Mouse (Mus musculus) mesoderm, embryonic 11.5 days (tissue): ENCODE measurements around the gene Pitx2.

Source experiments
- DNase-seq: peaks from one replicate; pipeline ENCODE4 v3.0.0-alpha.2; 2012; ENCODE audit warnings: low read depth, low spot score

The Pitx2 gene

DNA sequence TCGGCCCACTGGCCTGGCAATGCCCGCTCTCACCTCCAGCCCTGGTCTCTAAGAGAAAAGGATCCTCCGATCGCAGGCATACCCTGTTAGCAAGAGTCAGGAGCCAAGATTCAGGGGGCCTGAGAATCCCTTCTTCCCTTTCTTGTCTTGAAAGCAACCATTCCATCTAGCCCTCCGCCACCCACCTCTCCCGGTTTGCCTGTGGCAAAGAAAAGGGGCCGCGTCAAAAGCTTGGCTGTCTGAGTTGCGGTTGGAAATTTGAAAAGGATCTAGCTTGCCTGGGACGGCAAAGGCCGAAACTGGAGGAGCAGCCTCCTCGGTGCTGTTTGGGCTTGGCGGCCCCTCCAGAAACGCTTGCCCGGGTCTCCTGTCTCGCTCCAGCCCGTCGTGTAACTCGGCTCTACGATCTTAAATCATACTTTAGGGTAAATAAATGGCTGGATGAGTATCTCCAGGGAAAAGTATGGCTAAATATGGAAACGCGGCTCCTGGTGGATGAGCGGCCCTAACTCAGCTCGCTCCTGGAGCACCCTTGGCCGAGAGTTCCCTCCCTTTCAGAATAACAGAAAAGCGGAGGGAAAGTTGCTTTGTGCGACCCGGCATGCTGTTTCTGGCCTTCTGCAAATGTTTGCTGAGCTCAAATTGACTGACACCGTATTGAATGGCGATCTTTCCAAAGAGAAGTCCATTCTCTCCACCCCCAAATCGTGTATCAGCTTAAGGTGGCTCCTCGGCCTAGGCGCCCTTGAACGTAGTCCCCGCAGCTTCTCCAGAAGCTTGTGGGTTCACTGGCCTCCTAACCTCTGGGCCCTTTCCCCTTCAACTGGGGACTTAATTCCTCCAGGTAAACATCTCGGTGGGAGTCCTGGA, 3.4 kb downstream of the Pitx2 start:
- DNase-seq, result no peak

DNA sequence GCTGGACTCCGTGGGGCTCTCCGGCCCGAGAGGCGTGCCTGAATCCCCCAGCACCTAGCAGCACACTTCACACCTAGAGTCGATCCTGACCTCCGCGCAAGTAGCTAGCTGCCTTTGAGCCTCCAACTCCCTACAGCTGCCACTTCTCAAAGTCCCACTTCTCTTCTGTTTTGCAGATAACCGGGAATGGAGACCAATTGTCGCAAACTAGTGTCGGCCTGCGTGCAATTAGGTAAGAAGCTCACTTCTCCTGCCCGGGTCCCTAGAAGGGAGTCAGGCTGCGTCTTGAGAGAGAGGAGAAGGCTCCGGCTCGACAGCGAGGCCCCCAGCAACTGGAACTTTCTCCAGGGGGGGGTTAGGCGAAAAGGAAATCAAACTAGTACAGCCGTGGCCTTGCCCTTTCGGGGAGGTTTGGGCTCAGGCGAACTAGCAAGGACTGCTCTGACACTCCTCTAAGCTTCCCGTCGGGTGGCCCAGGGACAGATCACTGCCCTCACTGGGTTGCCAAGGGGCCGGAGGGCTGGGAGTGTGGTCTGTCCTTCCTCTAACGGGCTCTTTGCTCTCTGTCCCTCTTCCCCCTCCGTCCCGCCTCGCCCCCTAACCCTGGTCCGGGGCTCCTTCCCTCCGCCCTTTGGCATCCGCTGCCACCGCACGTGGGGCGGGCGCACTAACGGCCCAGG, 4.2 kb downstream of the Pitx2 start:
- no peak for DNase-seq

DNA sequence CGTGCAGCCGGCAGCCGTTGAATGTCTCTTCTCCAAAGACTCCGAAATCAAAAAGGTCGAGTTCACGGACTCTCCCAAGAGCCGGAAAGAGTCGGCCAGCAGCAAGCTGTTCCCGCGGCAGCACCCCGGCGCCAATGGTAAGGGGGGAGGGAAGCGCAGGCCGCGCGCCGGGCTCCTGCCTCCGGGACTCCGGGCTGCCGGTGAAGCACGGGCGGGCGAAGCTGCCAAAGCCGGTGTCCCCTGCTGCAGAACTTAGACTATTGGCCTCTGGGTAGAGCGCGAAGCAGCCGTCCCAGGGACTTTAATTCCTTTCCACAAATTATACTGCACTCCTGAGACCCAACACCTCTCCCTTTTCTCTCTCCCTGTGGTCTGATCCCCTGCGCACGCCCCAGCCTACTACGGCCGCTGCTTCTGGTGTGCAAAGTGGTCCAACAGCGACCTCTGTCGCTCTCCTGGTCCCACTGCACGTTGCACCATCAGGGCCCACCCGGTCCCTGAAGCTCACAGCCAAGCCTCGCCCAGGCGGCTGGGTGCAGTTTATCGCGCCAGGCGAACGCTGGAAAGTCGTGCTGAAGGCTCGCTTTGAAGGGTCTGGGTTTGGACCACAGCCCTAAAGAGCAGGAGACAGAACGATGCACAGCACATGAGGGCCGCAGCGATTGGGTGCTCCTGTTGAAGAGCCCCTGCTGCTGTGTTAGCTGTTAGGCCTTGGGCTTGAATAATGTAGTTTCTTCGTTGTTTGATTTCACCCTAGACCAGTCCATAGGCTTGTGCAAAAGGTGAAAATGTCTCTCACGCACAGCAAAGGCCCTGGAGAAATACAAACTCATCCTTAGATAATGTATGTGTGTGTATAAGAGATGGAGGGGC, 5.0 kb downstream of the Pitx2 start:
- peak; percentile 96 for DNase-seq

DNA sequence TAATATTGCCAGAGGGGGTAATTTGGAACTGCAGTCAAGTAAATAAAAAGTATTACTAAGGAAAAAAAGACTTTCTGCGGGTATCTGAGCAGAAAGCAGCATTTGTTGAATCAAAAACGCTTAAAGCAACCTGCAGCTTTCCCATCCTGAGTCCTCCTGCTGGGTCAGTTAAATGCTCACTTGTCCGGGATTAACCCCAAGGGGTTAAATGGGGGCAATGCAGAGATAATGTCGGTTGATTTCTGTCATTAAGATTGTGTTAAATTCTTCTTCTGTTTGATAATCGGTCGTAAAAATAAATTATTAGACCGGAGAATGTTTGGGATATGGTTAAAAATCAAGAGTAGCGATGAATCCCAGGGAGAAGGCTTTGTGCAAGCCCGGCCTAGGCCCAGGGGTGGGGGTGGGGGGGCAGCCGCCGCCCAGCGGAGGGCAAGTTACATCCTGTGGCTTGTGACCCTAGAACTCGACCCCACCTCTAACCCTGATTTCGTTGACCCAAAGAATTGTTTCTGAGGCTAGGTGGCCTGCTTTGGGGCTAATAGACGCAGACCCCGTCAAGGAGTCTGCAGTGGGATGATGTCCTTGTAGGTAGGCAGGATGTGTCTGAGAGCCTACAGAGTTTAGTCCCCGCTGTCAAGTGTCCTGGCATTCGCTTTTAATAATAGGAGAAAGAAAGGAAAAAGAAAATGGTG, 6.0 kb downstream of the Pitx2 start:
- no peak for DNase-seq

DNA sequence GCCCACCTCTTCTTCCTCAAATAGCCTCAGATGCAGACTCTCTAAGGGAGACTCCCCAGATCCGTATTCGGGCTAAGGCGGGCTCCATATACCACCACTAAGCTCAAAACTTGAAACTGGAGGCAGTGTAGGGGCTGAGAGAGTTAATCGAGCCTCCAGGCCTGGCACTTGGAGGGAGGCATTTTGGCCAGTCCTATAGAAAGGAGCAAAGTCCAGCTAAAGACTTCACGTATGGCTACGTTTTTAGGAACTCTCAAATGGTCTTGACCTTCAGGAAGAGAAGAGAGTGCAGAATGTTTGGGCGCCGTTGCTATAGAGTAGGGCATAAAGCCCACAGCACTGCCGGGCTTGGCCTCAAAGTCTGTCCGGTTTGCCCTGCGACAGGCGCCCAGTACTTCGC, 7.1 kb downstream of the Pitx2 start:
- DNase-seq, result no peak

DNA sequence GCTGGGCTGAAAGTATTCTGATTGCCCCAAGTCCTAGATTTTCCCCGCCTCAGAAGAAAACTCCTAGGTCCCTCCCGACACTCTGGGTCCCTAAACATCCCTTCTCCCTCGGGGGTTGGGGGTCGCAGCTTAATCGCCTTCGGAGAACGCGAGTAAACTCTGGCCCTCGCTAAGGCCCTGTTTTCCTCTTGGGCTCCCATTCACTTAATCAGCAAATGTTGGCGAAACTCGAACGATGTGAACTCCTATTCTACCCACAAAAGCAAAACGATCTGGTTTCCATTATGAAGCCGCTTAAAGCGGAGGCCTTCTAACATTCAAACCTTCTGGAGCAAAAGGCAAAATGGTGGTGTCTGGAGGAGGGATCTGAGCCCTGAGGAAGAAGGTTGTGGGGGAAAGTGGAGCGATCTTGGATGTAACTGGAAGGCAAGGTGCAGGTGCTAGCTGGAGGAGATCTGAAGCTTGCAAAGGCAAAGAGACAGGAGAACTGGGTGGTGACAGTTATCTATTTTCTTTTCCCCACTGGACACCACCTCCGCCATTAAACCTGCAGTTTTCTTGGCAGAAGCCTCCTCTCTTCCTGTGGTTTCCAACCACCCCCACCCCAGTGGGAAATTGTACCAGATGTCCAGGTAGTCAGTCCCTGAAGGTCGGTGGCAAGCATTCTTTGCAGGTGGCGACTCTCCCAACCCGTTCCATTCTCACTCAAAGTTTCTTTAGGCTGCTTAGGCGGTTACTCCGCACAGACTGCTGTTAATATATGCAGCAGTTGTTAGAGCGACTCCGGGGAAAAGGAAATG, 7.8 kb downstream of the Pitx2 start:
- no peak for DNase-seq

DNA sequence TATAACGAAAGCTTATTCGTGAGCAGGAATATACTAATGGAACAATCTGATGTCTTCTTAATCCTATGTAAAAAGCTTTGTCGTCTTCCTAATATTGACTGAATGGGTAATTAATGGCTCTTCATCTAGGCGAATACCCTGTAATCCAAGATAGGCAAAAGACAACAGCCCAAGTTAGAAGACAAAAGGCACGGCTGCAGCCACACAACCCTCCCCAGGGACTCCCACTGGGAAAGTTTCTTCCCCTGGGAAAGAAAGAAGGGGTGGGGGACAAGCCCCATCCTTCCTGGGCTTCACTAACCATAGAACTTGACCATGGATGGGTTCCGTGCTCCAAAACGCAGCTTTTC, 8.3 kb downstream of the Pitx2 start:
- DNase-seq, result no peak

DNA sequence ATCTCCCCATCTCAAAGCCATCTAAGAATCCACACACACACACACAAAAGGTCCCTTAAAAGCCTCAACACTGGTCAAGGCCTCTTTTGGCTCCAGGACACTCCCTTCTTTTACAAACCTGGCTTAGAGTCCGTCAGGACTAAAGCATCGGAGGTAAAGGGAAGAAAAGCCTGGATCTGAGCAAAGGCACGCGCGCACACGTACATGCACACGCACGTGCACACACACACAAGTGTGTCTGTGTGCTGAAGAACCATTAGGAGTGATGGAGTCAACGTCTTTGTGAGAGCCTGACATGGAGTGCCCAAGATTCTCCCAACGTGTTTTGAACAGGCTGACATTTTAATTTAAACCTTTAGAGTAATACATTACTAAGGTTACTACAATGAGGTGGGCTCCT, 8.7 kb downstream of the Pitx2 start:
- no peak for DNase-seq

DNA sequence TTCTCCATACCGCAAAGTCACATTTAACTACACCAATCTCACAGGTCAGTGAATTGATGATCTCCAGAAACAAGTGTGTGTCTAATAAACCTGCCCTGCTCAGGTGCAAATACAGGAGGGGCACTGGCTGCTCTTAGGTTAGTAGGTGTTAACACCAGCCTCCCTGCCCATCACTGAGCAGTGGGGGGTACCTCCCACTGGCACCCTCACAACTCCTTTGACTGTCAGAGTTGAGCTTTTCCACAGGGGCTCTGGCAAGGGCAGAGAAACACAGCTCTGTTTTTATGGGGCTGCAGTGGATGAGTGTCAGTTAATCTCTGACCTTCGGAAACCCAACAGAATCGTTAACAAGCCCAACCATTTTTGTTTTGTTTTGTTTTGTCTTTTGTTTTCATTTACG, 9.6 kb downstream of the Pitx2 start:
- DNase-seq, result no peak

DNA sequence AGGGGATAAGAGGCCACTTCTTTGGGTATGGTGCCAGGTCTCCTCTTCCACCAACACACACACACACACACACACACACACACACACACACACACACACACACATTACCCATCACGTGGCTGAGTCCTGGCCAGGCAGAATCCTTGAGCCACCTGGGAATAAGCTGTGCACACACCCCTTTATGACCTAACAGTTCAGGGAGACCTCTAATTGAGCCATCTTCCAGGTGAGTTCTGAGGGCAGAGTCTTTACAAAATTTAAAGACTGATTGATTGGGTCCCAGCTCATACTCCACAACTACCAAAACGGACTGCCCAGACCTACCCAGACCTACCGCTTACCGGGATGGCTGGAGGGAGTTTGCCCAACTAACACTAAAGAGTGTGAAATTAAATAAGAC, 10.1 kb downstream of the Pitx2 start:
- DNase-seq, result no peak

DNA sequence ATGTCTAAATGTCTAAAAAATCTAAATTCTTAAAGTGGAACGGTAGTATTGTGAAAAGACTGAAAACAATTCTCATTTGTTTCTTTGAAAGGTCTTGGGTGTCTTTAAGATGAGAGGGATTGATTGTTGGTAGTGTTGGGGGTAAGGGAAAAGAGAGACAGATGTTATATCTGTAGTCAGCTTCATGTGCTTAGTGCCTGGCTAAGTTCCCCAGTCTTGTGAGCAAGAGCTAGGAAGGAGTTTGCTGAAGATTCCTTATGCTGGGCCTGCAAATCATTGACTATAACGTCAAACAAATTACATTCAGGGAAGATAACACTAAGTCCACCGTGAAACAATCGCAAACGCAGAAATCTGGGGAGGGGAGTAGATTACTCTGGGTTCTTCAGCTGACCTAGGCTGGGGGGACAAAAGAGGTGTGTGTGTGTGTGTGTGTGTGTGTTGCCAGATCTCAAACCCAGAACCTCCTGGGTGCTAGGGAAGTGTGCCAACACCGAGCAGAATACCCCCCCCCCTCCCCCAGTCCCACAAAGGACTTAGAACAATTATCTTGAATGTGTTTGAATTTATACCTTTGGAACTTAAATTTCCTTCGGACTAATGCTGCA, 12.5 kb downstream of the Pitx2 start:
- no peak for DNase-seq

DNA sequence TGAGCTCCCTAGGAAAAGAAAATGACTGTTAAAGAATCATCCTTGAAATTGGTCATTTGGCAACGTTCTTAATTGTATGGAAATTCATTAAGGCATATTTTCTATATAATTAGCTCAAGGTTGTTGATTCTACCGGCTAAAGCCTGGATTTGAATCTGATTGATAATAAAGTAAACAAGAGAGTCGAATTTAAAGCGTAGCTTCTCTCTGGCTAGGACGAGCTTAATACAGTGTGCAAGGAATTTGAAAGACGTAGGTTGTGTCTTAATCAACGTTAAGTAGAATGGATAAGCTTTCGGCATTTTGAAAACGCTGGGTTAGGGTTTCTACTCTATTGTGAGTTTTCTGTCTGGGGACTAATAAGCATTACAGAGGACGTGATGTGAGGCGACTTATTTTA, 13.1 kb downstream of the Pitx2 start:
- DNase-seq, result no peak

DNA sequence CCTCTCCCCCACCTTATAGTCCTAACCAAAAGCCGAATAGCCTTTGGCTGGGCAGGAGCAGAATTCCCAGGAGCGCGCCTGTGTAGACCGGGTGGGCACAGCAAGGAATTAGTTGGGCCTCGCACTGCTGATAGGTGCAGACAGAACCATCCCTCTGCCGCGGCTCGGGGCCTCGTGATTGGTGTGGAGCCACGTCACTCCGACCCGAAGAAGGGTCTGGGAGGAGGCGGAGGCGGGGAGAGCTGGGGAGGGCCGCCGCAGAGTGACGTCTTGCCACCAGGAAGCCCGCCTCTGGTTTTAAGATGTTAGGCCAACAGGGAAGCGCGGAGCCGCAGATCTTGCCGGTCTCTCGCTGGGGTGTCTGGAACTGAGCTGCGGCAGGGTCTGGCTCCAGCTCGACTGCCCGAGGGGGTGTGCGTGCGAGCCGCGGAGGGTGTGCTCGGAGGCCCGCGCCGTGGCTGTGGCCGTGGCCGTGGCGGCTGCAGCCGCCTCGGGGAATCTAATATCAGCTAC, 14.0 kb downstream of the Pitx2 start:
- peak; percentile 95 for DNase-seq

DNA sequence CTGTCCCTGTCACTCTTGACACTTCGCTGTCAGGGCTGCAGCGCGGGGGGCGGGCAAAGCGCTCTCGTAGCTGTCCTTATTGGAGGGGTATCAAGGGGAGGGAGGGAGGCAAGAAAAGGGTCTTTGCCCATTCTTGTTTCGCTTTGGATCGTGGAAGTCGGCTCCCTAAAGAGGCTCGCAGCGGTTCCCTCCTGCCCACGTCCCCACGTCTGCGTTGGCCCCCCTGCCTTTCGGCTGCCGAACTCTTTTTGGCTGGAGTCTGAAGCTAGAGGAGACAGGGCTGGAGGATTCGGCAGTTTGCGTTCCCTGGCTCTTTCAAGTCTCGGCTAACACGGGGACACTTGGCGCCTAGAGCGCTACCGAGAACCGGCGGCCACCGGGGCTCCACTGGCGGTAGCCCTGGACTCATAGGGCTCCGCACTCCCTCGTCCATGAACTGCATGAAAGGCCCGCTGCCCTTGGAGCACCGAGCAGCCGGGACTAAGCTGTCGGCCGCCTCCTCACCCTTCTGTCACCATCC, 14.5 kb downstream of the Pitx2 start:
- DNase-seq, result no peak

DNA sequence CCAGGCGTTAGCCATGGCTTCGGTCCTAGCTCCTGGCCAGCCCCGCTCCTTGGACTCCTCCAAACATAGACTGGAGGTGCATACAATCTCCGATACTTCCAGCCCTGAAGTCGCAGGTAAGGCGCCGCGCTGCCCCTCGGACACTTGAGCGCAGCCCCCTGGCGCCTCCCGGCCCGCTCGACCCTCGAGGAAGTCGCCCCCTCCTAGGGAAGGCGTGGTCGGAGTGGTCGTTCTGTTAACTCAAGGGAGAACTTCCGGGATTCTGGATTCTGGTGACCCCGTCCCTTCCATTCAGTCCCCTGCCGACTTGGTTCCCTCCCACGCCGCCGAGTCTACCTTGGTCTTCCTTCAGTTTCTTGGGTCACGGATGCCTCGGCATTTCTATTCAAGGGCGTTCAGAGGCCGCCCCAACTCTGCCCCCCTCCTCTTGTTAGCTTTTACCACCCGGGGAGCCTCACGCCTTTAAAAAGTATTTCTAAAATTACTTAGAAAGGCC, 15.0 kb downstream of the Pitx2 start:
- DNase-seq, result no peak

DNA sequence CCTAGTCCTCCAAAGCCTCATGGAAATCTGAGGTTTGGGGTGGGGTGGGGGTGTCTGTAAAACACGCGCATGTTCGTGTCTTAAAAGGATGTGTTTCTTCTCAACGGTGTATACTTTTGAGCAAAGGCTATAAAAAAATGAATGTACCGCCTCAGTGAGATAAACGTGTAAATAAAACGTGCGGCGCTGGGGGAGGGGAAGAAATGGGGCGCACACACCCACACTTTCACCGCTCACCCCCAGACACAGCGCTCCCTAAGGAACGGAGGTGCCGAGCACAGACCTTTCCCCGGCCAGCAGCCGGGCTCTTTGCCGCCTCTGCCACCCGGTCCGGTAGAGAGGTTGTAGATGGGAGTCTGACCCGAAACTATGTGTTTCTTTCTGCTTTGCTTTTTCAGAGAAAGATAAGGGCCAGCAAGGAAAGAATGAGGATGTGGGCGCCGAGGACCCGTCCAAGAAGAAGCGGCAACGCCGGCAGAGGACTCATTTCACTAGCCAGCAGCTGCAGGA, 15.6 kb downstream of the Pitx2 start:
- no peak for DNase-seq

DNA sequence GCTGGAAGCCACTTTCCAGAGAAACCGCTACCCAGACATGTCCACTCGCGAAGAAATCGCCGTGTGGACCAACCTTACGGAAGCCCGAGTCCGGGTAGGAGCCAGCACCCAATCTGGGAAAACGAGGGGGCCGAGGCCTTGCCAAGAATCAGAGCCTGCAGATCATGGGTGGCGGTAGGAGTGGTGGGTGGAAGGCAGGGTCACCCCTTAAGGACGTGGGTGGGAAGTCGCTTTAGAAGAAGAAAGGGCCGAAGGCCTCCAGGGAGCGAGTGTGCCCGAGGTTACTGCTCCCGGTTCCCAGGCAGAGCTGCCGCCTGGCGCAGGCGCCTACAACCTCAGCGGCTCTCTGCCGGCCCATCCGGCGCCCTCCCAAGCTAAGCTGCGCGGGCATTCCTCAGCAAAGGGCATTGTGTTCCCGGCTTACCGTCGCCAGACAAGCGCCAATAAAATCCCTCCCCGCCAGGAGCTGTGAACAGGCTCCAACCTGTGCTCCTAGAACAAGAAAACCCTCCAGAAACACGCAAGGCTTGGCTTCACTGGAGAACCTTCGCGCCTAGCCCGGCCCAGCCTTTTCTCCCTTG, 16.2 kb downstream of the Pitx2 start:
- DNase-seq, result peak; percentile 65

DNA sequence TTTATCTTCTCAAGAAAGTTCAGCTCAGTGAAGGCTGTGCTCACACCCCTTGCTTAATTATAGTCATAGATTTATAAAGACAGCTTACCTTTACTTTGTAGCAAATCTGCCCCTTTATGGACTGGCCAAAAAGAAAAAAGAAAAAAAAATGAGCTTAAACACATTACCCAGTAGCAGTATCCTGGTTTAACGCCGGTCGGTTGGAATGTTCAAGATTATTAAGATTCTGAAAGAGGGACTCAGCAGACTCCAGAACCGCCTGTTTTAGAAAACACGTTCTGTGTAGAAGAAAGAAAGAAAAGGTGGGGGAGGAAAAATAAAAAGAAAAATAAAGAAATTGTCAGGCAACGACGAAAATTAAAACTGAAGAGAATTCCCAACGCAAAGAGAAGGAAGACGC, 16.8 kb downstream of the Pitx2 start:
- no peak for DNase-seq

DNA sequence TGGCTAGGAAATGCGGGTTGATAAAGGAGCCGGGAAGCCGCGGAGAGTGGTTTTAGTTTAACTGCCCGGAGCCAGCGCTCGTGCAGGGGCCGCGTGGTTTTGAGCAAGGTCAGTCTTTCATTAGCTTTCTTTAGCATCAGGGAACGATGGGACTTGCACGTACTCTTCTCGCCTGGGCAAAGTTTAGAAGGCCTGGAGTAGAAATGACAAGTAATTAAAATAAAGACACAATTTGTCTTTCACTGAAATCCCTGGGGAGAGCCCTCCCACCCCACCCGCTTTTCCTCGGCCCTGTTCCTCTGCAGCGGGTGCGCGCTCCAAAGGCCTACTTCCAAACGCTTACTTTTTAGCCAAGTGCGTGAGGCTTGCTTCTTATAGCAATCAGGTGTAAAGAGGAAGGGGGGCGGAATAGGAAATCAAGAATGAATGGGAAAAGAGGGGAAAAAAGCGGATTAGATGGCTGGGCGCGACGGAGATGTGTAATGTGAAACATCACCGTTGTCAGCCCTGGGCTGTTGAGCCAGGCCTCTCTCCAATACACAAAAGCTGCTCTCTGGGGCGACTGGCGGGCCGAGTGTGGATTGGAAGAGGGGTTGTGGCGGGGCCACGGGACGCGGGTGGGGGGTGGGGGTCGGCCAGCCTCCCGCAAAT, 17.4 kb downstream of the Pitx2 start:
- peak; percentile 54 for DNase-seq
